Mouse (Mus musculus) CD4-positive, CD25-positive, alpha-beta regulatory T cell, adult 9 weeks (primary cell): Measurements from ENCODE around the gene Scn3a. TPM values are rescaled to one million over a fixed set of nuclear protein-coding genes. Genes with fewer than 3 reads are reported as not detected.

Source experiments
- polyA plus RNA-seq: library from polyadenylated mRNA; unstranded; fragments of 100-300 nt; shearing (Covaris generic); gene quantifications from one replicate; pipeline ENCODE4 v1.2.1, GENCODE M21; 2017

Scn3a gene
- not detected for polyA plus RNA-seq

GRCm38 (mm10) chr2:65566793-65567787, at the start of gene Scn3a:
Gene Scn3a (minus strand): TSS chr2:65567627.

Other genes starting within 250 kb of the Scn3a start
- 0.27 TPM for gene Slc38a11, start 203.6 kb downstream of the Scn3a start, polyA plus RNA-seq
- gene Scn2a, start 53.1 kb upstream of the Scn3a start, polyA plus RNA-seq = 0.33 TPM